Mouse (Mus musculus): ENCODE data around the gene Tedc2. TPM values are rescaled to one million over a fixed set of nuclear protein-coding genes. Genes with fewer than 3 reads are reported as not detected.

Tedc2 gene
- polyA plus RNA-seq, 1 experiment from 2014 or later = 9.8 TPM

GRCm38 (mm10) chr17:24211631-24212440, 8.8 kb downstream of the Tedc2 start:
- Histone ChIP-seq H3K4me2 (peak overlapping the region; percentile 93), H3K27ac (peak overlapping the region; percentile 84), H3K9me3 (no peaks in the 10 kb centered on the region), H3K4me1 (peaks cover 48% of the 10 kb centered on the region), H3K36me3 (peaks cover 10% of the 10 kb centered on the region), H3K27me3 (replicated peaks) (0 out of 2 replicates have a peak, but pooled peaks cover 5% of the 10 kb centered on the region), H3K9ac (peak overlapping the region; percentile 39; the same call in 1 of the 2 replicates), H3K4me3 (replicated peaks) (peak overlapping the region; percentile 44)
- WGBS = 3% methylated on average over 37 of the region's 37 CpGs
- peak; percentile 11; the same call in 1 of the 2 replicates for ATAC-seq (ENCODE audit: insufficient read depth, low FRiP score, low read depth)

DNA sequence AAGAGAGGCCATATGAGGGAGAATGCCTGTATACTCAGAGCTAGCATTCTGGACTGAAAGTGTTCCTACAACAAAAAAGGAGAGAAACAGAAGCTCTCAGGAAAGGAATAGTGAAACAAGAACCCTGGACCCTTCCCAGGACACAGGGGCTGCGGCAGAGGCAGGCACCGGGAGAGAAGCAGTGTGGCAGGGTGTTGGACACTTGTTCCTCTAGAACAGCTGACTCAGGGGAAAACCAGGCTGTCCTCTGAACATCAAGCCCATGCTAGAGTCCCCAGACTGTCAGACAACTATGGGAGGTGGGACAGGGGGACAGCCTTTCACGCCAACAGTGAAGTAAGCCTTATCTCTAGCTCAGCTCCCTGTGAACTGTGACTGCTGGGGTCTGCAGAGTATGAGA, 10.1 kb downstream of the Tedc2 start:
- peaks cover 60% of the 10 kb centered on the region for H3K4me1 ChIP-seq
- no peak overlapping the region for H3K9ac ChIP-seq
- peaks cover 5% of the 10 kb centered on the region; the same call in 1 of the 2 replicates for H3K27me3 ChIP-seq (replicated peaks)
- peak overlapping the region; percentile 91; the same call in 1 of the 2 replicates for H3K27ac ChIP-seq
- peaks cover 5% of the 10 kb centered on the region for H3K36me3 ChIP-seq
- 77% methylated on average over 3 of the region's 3 CpGs for WGBS
- ATAC-seq (ENCODE audit: insufficient read depth, low FRiP score, low read depth) = no peak
- no peaks in the 10 kb centered on the region for H3K9me3 ChIP-seq
- H3K4me2 ChIP-seq = no peak overlapping the region
- H3K4me3 ChIP-seq (replicated peaks) = no peak overlapping the region

DNA sequence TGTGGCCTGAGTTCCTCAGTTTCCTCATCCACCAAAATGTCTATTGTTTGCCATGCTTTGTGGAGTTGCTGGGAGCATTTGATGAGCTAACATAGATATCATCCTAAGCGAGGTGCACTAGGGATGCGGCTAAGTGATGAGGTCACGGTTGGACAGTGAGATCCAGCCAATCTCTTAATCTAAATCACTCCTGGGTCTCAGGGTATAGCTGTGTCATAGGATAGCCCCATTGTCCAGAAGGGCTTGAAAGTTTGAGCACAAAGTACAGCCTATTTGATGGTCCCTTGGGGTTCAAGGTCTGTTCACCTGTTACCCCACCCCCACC, 10.8 kb downstream of the Tedc2 start:
- Histone ChIP-seq H3K4me2 (peak overlapping the region; percentile 95; the same call in 1 of the 2 replicates), H3K4me3 (replicated peaks) (peak overlapping the region; percentile 73; the same call in 1 of the 2 replicates), H3K4me1 (peaks cover 64% of the 10 kb centered on the region), H3K36me3 (no peaks in the 10 kb centered on the region), H3K9me3 (no peaks in the 10 kb centered on the region), H3K27ac (peak overlapping the region; percentile 91), H3K9ac (no peak overlapping the region), H3K27me3 (replicated peaks) (peaks cover 5% of the 10 kb centered on the region; the same call in 1 of the 2 replicates)
- ATAC-seq (ENCODE audit: insufficient read depth, low FRiP score, low read depth) = no peak
- 76% methylated on average over 3 of the region's 3 CpGs for whole genome bisulfite sequencing

GRCm38 (mm10) chr17:24209043-24209915, 11.4 kb downstream of the Tedc2 start, which contains the start of gene Ntn3:
Ntn3 (minus strand) TSS chr17:24209531.
- H3K9me3 ChIP-seq = no peaks in the 10 kb centered on the region
- no peaks in the 10 kb centered on the region for H3K36me3 ChIP-seq
- WGBS = 3% methylated on average over 30 of the region's 43 CpGs
- H3K4me3 ChIP-seq (replicated peaks) = peak within 1 kb of the TSS; percentile 73
- H3K27me3 ChIP-seq (replicated peaks) = peaks cover 5% of the 10 kb centered on the region; the same call in 1 of the 2 replicates
- peak; percentile 70 for ATAC-seq (ENCODE audit: insufficient read depth, low FRiP score, low read depth)
- peak within 1 kb of the TSS; percentile 40 for H3K9ac ChIP-seq
- peak within 1 kb of the TSS; percentile 95 for H3K4me2 ChIP-seq
- peak within 1 kb of the TSS; percentile 91 for H3K27ac ChIP-seq
- H3K4me1 ChIP-seq = peaks cover 70% of the 10 kb centered on the region

DNA sequence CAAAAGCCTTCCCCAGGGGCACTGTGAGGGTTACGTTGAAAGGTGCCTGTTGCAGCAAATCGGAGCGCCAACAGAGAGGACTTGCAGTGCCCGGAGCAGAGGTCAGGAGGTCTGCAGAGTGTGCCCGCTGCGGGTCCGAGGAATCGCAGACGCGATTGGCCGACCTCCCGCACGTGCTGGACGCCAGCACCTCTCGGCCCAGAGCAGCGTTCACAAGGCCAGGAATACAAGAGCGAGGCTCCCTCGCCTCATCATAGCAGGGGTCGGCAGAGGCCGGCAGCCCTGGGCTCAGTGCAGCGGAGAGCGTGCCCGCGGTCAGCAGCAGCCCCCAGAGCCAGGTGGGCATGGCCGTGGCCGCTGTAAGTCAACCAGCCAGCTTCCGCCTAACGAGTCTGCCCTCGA, 12.0 kb downstream of the Tedc2 start:
- no peaks in the 10 kb centered on the region for H3K36me3 ChIP-seq
- peaks cover 5% of the 10 kb centered on the region; the same call in 1 of the 2 replicates for H3K27me3 ChIP-seq (replicated peaks)
- H3K27ac ChIP-seq = peak overlapping the region; percentile 91
- no peak for ATAC-seq (ENCODE audit: insufficient read depth, low FRiP score, low read depth)
- peak overlapping the region; percentile 73 for H3K4me3 ChIP-seq (replicated peaks)
- H3K9me3 ChIP-seq = no peaks in the 10 kb centered on the region
- H3K4me1 ChIP-seq = peaks cover 70% of the 10 kb centered on the region
- peak overlapping the region; percentile 95 for H3K4me2 ChIP-seq
- WGBS = 2% methylated on average over 29 of the region's 29 CpGs
- peak overlapping the region; percentile 40 for H3K9ac ChIP-seq

DNA sequence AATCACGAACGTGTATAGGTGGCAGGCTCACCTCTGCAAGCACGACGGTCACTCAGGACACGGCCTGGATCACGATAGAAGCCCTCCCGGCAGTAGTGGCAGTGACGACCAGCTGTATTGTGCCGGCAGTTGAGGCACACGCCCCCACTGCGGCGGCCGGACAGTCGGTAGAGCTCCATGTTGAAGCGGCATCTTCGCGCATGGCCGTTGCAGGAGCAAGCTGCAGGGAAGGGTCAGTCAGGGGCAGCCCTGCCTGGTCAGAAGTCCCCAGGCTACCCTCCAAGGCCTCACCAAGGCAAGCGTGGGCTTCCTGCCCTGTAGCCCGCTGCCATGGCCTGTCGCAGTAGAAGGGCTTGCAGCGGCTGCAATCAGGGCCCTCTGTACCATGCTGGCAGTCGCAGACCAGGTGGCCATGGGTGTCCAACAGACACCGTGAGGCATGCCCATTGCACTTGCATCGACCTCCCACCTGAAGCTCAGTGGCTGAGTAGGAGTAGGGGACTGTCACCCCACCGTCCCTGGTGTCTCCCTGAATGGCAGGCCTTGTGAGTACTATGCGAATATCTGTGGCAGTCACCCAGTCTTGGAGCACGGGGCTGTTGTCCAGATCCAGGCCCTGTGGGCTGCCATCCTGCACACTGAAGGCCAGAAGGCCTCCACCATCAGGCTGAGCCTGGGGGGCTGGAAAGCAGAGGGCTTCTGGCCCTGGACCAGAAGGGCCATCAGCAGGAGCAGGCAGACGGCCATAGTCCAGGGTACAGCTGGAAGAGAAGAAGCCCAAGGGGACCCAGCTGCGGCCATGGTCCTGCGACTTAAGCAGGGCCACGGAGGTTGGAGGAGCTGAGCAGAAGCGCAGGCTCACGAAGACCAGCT, 12.6 kb downstream of the Tedc2 start:
- peak overlapping the region; percentile 73 for H3K4me3 ChIP-seq (replicated peaks)
- H3K9ac ChIP-seq = peak overlapping the region; percentile 40; the same call in 1 of the 2 replicates
- no peaks in the 10 kb centered on the region for H3K9me3 ChIP-seq
- ATAC-seq (ENCODE audit: insufficient read depth, low FRiP score, low read depth) = no peak
- WGBS = 59% methylated on average over 34 of the region's 34 CpGs
- H3K4me2 ChIP-seq = peak overlapping the region; percentile 95
- H3K36me3 ChIP-seq = no peaks in the 10 kb centered on the region
- H3K27me3 ChIP-seq (replicated peaks) = peaks cover 5% of the 10 kb centered on the region; the same call in 1 of the 2 replicates
- H3K4me1 ChIP-seq = peaks cover 74% of the 10 kb centered on the region
- H3K27ac ChIP-seq = peak overlapping the region; percentile 91

- peak; percentile 7; the same call in 1 of the 2 replicates for ATAC-seq (ENCODE audit: insufficient read depth, low FRiP score, low read depth)
- H3K9me3 ChIP-seq = no peaks in the 10 kb centered on the region
- peaks cover 68% of the 10 kb centered on the region for H3K4me1 ChIP-seq
- WGBS = 4% methylated on average over 62 of the region's 62 CpGs
- peak overlapping the region; percentile 73 for H3K4me3 ChIP-seq (replicated peaks)
- H3K27ac ChIP-seq = peak overlapping the region; percentile 8; the same call in 1 of the 2 replicates
- peaks cover 5% of the 10 kb centered on the region; the same call in 1 of the 2 replicates for H3K27me3 ChIP-seq (replicated peaks)
- H3K36me3 ChIP-seq = no peaks in the 10 kb centered on the region
- H3K4me2 ChIP-seq = peak overlapping the region; percentile 95
- H3K9ac ChIP-seq = peak overlapping the region; percentile 36; the same call in 1 of the 2 replicates
These were observed 13.9 kb downstream of the Tedc2 start for GRCm38 (mm10) chr17:24206451-24207351.

DNA sequence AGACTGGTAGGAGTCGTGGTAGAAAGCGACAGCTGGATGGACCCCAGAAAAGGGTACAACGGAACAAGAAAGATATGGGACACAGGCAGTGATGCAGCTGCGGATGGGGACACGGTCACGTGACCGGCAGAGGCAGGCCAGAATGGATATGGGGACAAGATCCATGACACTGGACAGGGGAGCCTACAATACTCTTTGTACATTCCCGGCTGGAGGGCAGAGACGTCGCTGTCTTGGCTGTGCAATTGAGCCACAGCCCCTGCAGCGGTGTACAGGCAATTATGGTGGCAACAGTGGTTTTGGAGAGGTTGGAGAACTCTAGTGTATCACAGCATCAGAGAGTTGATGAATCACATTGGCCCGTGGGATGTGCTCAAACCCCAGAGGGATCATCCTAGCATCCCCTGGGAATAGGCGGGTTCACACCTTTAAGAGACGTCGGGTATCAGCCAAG, 14.7 kb downstream of the Tedc2 start:
- Histone ChIP-seq H3K9me3 (no peaks in the 10 kb centered on the region), H3K4me3 (replicated peaks) (peak overlapping the region; percentile 73), H3K4me2 (peak overlapping the region; percentile 95), H3K9ac (0 out of 2 replicates have a peak overlapping the region, but pooled peaks have one; percentile 67), H3K27me3 (replicated peaks) (peaks cover 5% of the 10 kb centered on the region; the same call in 1 of the 2 replicates), H3K4me1 (peaks cover 61% of the 10 kb centered on the region), H3K27ac (no peak overlapping the region; the same call in 1 of the 2 replicates), H3K36me3 (no peaks in the 10 kb centered on the region)
- ATAC-seq (ENCODE audit: insufficient read depth, low FRiP score, low read depth) = no peak
- 9% methylated on average over 15 of the region's 15 CpGs for WGBS

- Histone ChIP-seq H3K9ac (peak within 1 kb of the TSS; percentile 67), H3K9me3 (no peaks in the 10 kb centered on the region), H3K4me2 (peak within 1 kb of the TSS; percentile 95), H3K4me1 (peaks cover 55% of the 10 kb centered on the region), H3K27me3 (replicated peaks) (peaks cover 5% of the 10 kb centered on the region; the same call in 1 of the 2 replicates), H3K4me3 (replicated peaks) (peak within 1 kb of the TSS; percentile 73), H3K27ac (peak within 1 kb of the TSS; percentile 8), H3K36me3 (no peaks in the 10 kb centered on the region)
- ATAC-seq (ENCODE audit: insufficient read depth, low FRiP score, low read depth) = peak; percentile 55
- under 1% methylated on average over 52 of the region's 65 CpGs for WGBS
These were observed 15.3 kb downstream of the Tedc2 start, which contains the start of gene Tbc1d24 for GRCm38 (mm10) chr17:24205284-24205888. Tbc1d24 (minus strand) TSS chr17:24205562.

Data from stomach, embryonic 15.5 days (tissue).